Mouse (Mus musculus) CH12.LX (cell line): ENCODE measurements at regions not wholly inside any gene's neighbourhood (a gene's known extent, or its start where the extent isn't known, plus 50 kb on each side); places are given as distances from the start of the nearest gene placed in this dataset.

ENCODE experiments used
- CHD2 ChIP-seq: IDR thresholded peaks from 2 replicates; pipeline ENCODE4 v1.6.1; 2011; ENCODE audit warnings: low read length, improper control_type of control experiment
- CTCF ChIP-seq, 2 experiments: IDR thresholded peaks in 1 of 2; conservative IDR thresholded peaks in 1 of 2; 2 replicates each; pipeline ENCODE4 v1.5.1; 2011 to 2012; ENCODE audit warnings: low read depth in 2 of 2, low read length in 2 of 2, improper control_type of control experiment in 1 of 2, inconsistent platforms in 1 of 2, mild to moderate bottlenecking in 1 of 2, moderate library complexity in 1 of 2
- ELF1 ChIP-seq: IDR thresholded peaks from 2 replicates; pipeline ENCODE4 v1.6.1; 2014; ENCODE audit warnings: low read depth, mild to moderate bottlenecking, inconsistent platforms, low read length, improper control_type of control experiment
- IRF4 ChIP-seq: IDR thresholded peaks from 2 replicates; pipeline ENCODE4 v1.6.1; 2014; ENCODE audit warnings: low read depth, mild to moderate bottlenecking, inconsistent platforms, low read length, improper control_type of control experiment
- KAT2A ChIP-seq: IDR thresholded peaks from 2 replicates; pipeline ENCODE4 v1.6.1; 2012; ENCODE audit warnings: low read length, improper control_type of control experiment, inconsistent platforms; ENCODE audit not compliant: insufficient replicate concordance
- MAX ChIP-seq: IDR thresholded peaks from 2 replicates; pipeline ENCODE4 v1.6.1; 2011; ENCODE audit warnings: low read length, improper control_type of control experiment
- NRF1 ChIP-seq: IDR thresholded peaks from 2 replicates; pipeline ENCODE4 v1.6.1; 2014; ENCODE audit warnings: low read depth, mild to moderate bottlenecking, inconsistent platforms, low read length, improper control_type of control experiment, moderate library complexity
- POLR2A ChIP-seq: IDR thresholded peaks from 2 replicates; pipeline ENCODE4 v1.6.1; 2011; ENCODE audit warnings: low read depth, mild to moderate bottlenecking, improper control_type of control experiment, low read length
- USF1 ChIP-seq: IDR thresholded peaks from 2 replicates; pipeline ENCODE4 v1.6.1; 2014; ENCODE audit warnings: low read depth, mild to moderate bottlenecking, inconsistent platforms, low read length, improper control_type of control experiment

- no peak for TF ChIP-seq MAX
- TF ChIP-seq KAT2A = no peak
- no peak for TF ChIP-seq NRF1
- TF ChIP-seq CTCF (conservative IDR thresholded peaks at IDR 0.05 in 1 of 2, IDR thresholded peaks at IDR 0.05 in 1 of 2; ENCODE audit: low read depth in 2 of 2, low read length in 2 of 2) = no peak
- TF ChIP-seq POLR2A = no peak
- TF ChIP-seq CHD2 = no peak
- no peak for TF ChIP-seq IRF4
- no peak for TF ChIP-seq USF1
- no peak for TF ChIP-seq ELF1
These were observed 550.5 kb upstream of the Btbd3 start for GRCm38 (mm10) chr2:137705724-137706422.
